Comparison of ENCODE assay signal across 7 mouse cellular contexts in genomic region chr13:105054181-105054940, GRCm38 (mm10). TPM values are rescaled to one million over a fixed set of nuclear protein-coding genes. Genes with fewer than 3 reads are reported as not detected.
A peak's percentile ranks its signal among the peaks of the same experiment; 100 is the strongest.
DNase-seq lines count a peak whose midpoint lies in the region; ATAC-seq and TF ChIP-seq lines count a peak whose summit lies in the region.

Gene Rgs7bp, minus strand, starts transcription at chr13:105054930.

- H3K4me1 ChIP-seq in embryonic facial prominence, embryonic 15.5 days = peaks cover 8% of the 10 kb centered on the region; the same call in 1 of the 2 replicates
- H3K4me1 ChIP-seq in heart, embryonic 11.5 days (ENCODE audit: control insufficient read depth, insufficient read depth, low read length) = no peaks in the 10 kb centered on the region
- H3K4me1 ChIP-seq in kidney, embryonic 15.5 days = peaks cover 19% of the 10 kb centered on the region
- no peaks in the 10 kb centered on the region for H3K4me1 ChIP-seq in limb, embryonic 14.5 days (ENCODE audit: control insufficient read depth, insufficient read depth, low read length)
- H3K4me1 ChIP-seq in midbrain, embryonic 14.5 days (ENCODE audit: control insufficient read depth, insufficient read depth, low read length) = peaks cover 14% of the 10 kb centered on the region

- H3K27ac ChIP-seq in embryonic facial prominence, embryonic 15.5 days (replicated peaks) = peak within 1 kb of the TSS; percentile 68
- peak within 1 kb of the TSS; percentile 60 for H3K27ac ChIP-seq in heart, embryonic 11.5 days (ENCODE audit: low read depth, low read length)
- H3K27ac ChIP-seq in kidney, embryonic 15.5 days = peak within 1 kb of the TSS; percentile 66
- peak within 1 kb of the TSS; percentile 64; the same call in 1 of the 2 replicates for H3K27ac ChIP-seq in limb, embryonic 14.5 days (replicated peaks; ENCODE audit: low read depth, low read length)
- peak within 1 kb of the TSS; percentile 90 for H3K27ac ChIP-seq in midbrain, embryonic 14.5 days (replicated peaks; ENCODE audit: low read depth, low read length)

- H3K4me2 ChIP-seq in embryonic facial prominence, embryonic 15.5 days (replicated peaks) = peak within 1 kb of the TSS; percentile 89
- H3K4me2 ChIP-seq in heart, embryonic 11.5 days = peak within 1 kb of the TSS; percentile 77
- H3K4me2 ChIP-seq in kidney, embryonic 15.5 days = peak within 1 kb of the TSS; percentile 97
- peak within 1 kb of the TSS; percentile 80 for H3K4me2 ChIP-seq in limb, embryonic 14.5 days (replicated peaks; ENCODE audit: low read depth, low read length, severe bottlenecking)
- H3K4me2 ChIP-seq in midbrain, embryonic 14.5 days (ENCODE audit: low read length) = peak within 1 kb of the TSS; percentile 88

- peak; percentile 87 for ATAC-seq in embryonic facial prominence, embryonic 15.5 days (ENCODE audit: insufficient number of reproducible peaks, low FRiP score, low TSS enrichment, low read depth)
- peak; percentile 66 for ATAC-seq in heart, embryonic 11.5 days (replicated peaks; ENCODE audit: insufficient number of reproducible peaks, low FRiP score, low TSS enrichment)
- peak; percentile 89 for ATAC-seq in kidney, embryonic 15.5 days (replicated peaks; ENCODE audit: low FRiP score)
- ATAC-seq in limb, embryonic 14.5 days (ENCODE audit: low FRiP score, low read depth) = peak; percentile 83
- peak; percentile 88 for ATAC-seq in midbrain, embryonic 14.5 days (ENCODE audit: low FRiP score, low TSS enrichment)

- no peaks in the 10 kb centered on the region for H3K9me3 ChIP-seq in embryonic facial prominence, embryonic 15.5 days (replicated peaks)
- H3K9me3 ChIP-seq in heart, embryonic 11.5 days (replicated peaks; ENCODE audit: control insufficient read depth, low read length) = no peaks in the 10 kb centered on the region
- no peaks in the 10 kb centered on the region for H3K9me3 ChIP-seq in kidney, embryonic 15.5 days (replicated peaks)
- no peaks in the 10 kb centered on the region for H3K9me3 ChIP-seq in limb, embryonic 14.5 days (ENCODE audit: control insufficient read depth, low read length)
- H3K9me3 ChIP-seq in midbrain, embryonic 14.5 days (ENCODE audit: control insufficient read depth, low read length) = no peaks in the 10 kb centered on the region

- under 1% methylated on average over 68 of the region's 75 CpGs for WGBS in embryonic facial prominence, embryonic 15.5 days
- WGBS in heart, embryonic 11.5 days (ENCODE audit: insufficient replicate concordance) = 1% methylated on average over 75 of the region's 75 CpGs
- under 1% methylated on average over 74 of the region's 75 CpGs for WGBS in kidney, embryonic 15.5 days
- WGBS in limb, embryonic 14.5 days = under 1% methylated on average over 72 of the region's 75 CpGs
- under 1% methylated on average over 75 of the region's 75 CpGs for WGBS in midbrain, embryonic 14.5 days

- peaks cover 4% of the 10 kb centered on the region; the same call in 1 of the 2 replicates for H3K27me3 ChIP-seq in embryonic facial prominence, embryonic 15.5 days
- H3K27me3 ChIP-seq in heart, embryonic 11.5 days (ENCODE audit: control insufficient read depth, insufficient read depth, low read length) = no peaks in the 10 kb centered on the region
- H3K27me3 ChIP-seq in kidney, embryonic 15.5 days = peaks cover 47% of the 10 kb centered on the region
- peaks cover 23% of the 10 kb centered on the region for H3K27me3 ChIP-seq in limb, embryonic 14.5 days (ENCODE audit: control insufficient read depth, insufficient read depth, low read length)
- 0 out of 2 replicates have a peak, but pooled peaks cover 3% of the 10 kb centered on the region for H3K27me3 ChIP-seq in midbrain, embryonic 14.5 days (ENCODE audit: control insufficient read depth, insufficient read depth, low read length)

- peak; percentile 94 for DNase-seq in brain, adult 2 months (ENCODE audit: low read depth, low spot score)
- peak; percentile 61 for DNase-seq in limb, embryonic 14.5 days (ENCODE audit: low spot score)
- DNase-seq in midbrain, embryonic 14.5 days = peak; percentile 88
- peak; percentile 28 to 72 for DNase-seq in spleen, postnatal 4 days (ENCODE audit: low spot score in 2 of 2)

- H3K9ac ChIP-seq in embryonic facial prominence, embryonic 15.5 days = peak within 1 kb of the TSS; percentile 50
- peak within 1 kb of the TSS; percentile 72 for H3K9ac ChIP-seq in heart, embryonic 11.5 days (ENCODE audit: low read depth, low read length)
- H3K9ac ChIP-seq in kidney, embryonic 15.5 days = peak within 1 kb of the TSS; percentile 59
- H3K9ac ChIP-seq in limb, embryonic 14.5 days (ENCODE audit: low read depth, low read length, severe bottlenecking) = peak within 1 kb of the TSS; percentile 63
- peak within 1 kb of the TSS; percentile 72 for H3K9ac ChIP-seq in midbrain, embryonic 14.5 days (replicated peaks; ENCODE audit: low read length)

- H3K36me3 ChIP-seq in embryonic facial prominence, embryonic 15.5 days = no peaks in the 10 kb centered on the region
- H3K36me3 ChIP-seq in heart, embryonic 11.5 days (ENCODE audit: control insufficient read depth, insufficient read depth, low read length) = no peaks in the 10 kb centered on the region
- H3K36me3 ChIP-seq in kidney, embryonic 15.5 days = no peaks in the 10 kb centered on the region
- H3K36me3 ChIP-seq in limb, embryonic 14.5 days (ENCODE audit: control insufficient read depth, insufficient read depth, low read length) = no peaks in the 10 kb centered on the region
- no peaks in the 10 kb centered on the region for H3K36me3 ChIP-seq in midbrain, embryonic 14.5 days (ENCODE audit: control insufficient read depth, insufficient read depth, low read length)

- 0 out of 2 replicates have a peak, but pooled peaks have one; percentile 20 for TF ChIP-seq POLR2A in limb, embryonic 14.5 days (IDR thresholded peaks at IDR 0.05; ENCODE audit: borderline replicate concordance, extremely low read depth, insufficient read depth, insufficient read length)

- peak within 1 kb of the TSS; percentile 60 for H3K4me3 ChIP-seq in embryonic facial prominence, embryonic 15.5 days (replicated peaks)
- peak within 1 kb of the TSS; percentile 67 for H3K4me3 ChIP-seq in heart, embryonic 11.5 days (ENCODE audit: low read depth, low read length)
- peak within 1 kb of the TSS; percentile 64 for H3K4me3 ChIP-seq in kidney, embryonic 15.5 days (replicated peaks)
- peak within 1 kb of the TSS; percentile 65 for H3K4me3 ChIP-seq in limb, embryonic 14.5 days (replicated peaks; ENCODE audit: low read length)
- H3K4me3 ChIP-seq in midbrain, embryonic 14.5 days (replicated peaks; ENCODE audit: low read depth, low read length) = peak within 1 kb of the TSS; percentile 65

RNA-seq across cellular contexts. Expression of gene Rgs7bp, which starts in this region (rescaled TPM):
- 3.9 and 4.3 TPM in 2 replicates for polyA plus RNA-seq in embryonic facial prominence, embryonic 15.5 days (2015; fragmentation: Nextera tagmentation; extraction: Ambion mirVana)
- polyA plus RNA-seq in heart, embryonic 11.5 days (2014; fragmentation: Nextera tagmentation; extraction: Ambion mirVana) = 3.0 and 3.4 TPM in 2 replicates
- 2.5 TPM in 2 replicates for polyA plus RNA-seq in kidney, embryonic 15.5 days (2015; fragmentation: Nextera tagmentation; extraction: Ambion mirVana)
- 2.9 and 3.1 TPM in 2 replicates for polyA plus RNA-seq in limb, embryonic 14.5 days (2012; rRNA removed)
- polyA plus RNA-seq in limb, embryonic 14.5 days (2014; fragmentation: Nextera tagmentation; extraction: Ambion mirVana) = 3.7 and 4.5 TPM in 2 replicates
- 3.7 and 5.0 TPM in 2 replicates for polyA plus RNA-seq in midbrain, embryonic 14.5 days (2014; fragmentation: Nextera tagmentation; extraction: Ambion mirVana)

Comparison
In these comparisons a context has a peak if more than half of its experiments do, and no peak if none do; other contexts are left out.
1. Peak in every context shown above with its lines: DNase-seq, ATAC-seq, H3K4me3 ChIP-seq and H3K27ac ChIP-seq.